16 mouse cellular contexts compared by ENCODE assay signal in genomic region chr13:97410550-97411201, GRCm38 (mm10).
DNase-seq lines count a peak whose midpoint lies in the region; ATAC-seq and TF ChIP-seq lines count a peak whose summit lies in the region.
"Had no signal": no experiment of that assay in that cellular context is flagged by ENCODE, and none has a peak within 500 bp of the region (broad histone marks: within the 10 kb centered on the region; RNA-seq: fewer than 3 reads in every experiment).

No protein-coding gene starts in this region.

- no peak overlapping the region for H3K4me3 ChIP-seq in forebrain, embryonic 12.5 days (replicated peaks)
- H3K4me3 ChIP-seq in forebrain, embryonic 10.5 days, result no peak overlapping the region
- no peak overlapping the region for H3K4me3 ChIP-seq in hindbrain, embryonic 13.5 days
- H3K4me3 ChIP-seq in hindbrain, postnatal 0 days (ENCODE audit: low read length), result no peak overlapping the region
- H3K4me3 ChIP-seq in limb, embryonic 13.5 days, result no peak overlapping the region
- H3K4me3 ChIP-seq in kidney, adult 2 months (ENCODE audit: insufficient read depth, low read depth, low read length), result no peak overlapping the region
- H3K4me3 ChIP-seq: liver, embryonic 13.5 days had no signal

- H3K9me3 ChIP-seq in forebrain, embryonic 12.5 days, result no peaks in the 10 kb centered on the region
- no peaks in the 10 kb centered on the region for H3K9me3 ChIP-seq in forebrain, embryonic 10.5 days
- no peaks in the 10 kb centered on the region for H3K9me3 ChIP-seq in hindbrain, embryonic 13.5 days
- H3K9me3 ChIP-seq in hindbrain, postnatal 0 days (ENCODE audit: low read length), result no peaks in the 10 kb centered on the region
- H3K9me3 ChIP-seq in limb, embryonic 13.5 days, result no peaks in the 10 kb centered on the region
- H3K9me3 ChIP-seq: liver, embryonic 13.5 days had no signal

- DNase-seq in forebrain, embryonic 10.5 days (ENCODE audit: extremely low spot score, low spot score), result no peak
- no peak for DNase-seq in hindbrain, postnatal 0 days (ENCODE audit: low spot score)
- DNase-seq in NIH3T3 (ENCODE audit: low read depth), result peak; percentile 34
- DNase-seq in B cell, adult 2 months, result no peak
- DNase-seq in kidney, adult 2 months, result no peak
- DNase-seq: adrenal gland, adult 2 months; cerebellum, postnatal 25 days; kidney, postnatal 10 days; liver, embryonic 13.5 days; thymus, postnatal 4 days had no signal

- no peak overlapping the region for H3K9ac ChIP-seq in forebrain, embryonic 12.5 days
- H3K9ac ChIP-seq in hindbrain, embryonic 13.5 days, result no peak overlapping the region
- H3K9ac ChIP-seq in hindbrain, postnatal 0 days (replicated peaks; ENCODE audit: low read length), result no peak overlapping the region
- H3K9ac ChIP-seq in limb, embryonic 13.5 days, result no peak overlapping the region
- H3K9ac ChIP-seq: liver, embryonic 13.5 days had no signal

- peaks cover 40% of the 10 kb centered on the region for H3K4me1 ChIP-seq in forebrain, embryonic 12.5 days
- peaks cover 42% of the 10 kb centered on the region for H3K4me1 ChIP-seq in forebrain, embryonic 10.5 days
- H3K4me1 ChIP-seq in hindbrain, embryonic 13.5 days (replicated peaks), result peaks cover 44% of the 10 kb centered on the region
- 0 out of 2 replicates have a peak, but pooled peaks cover 13% of the 10 kb centered on the region for H3K4me1 ChIP-seq in hindbrain, postnatal 0 days (ENCODE audit: insufficient read depth, low read length)
- H3K4me1 ChIP-seq in limb, embryonic 13.5 days, result peaks cover 46% of the 10 kb centered on the region
- H3K4me1 ChIP-seq in kidney, adult 2 months (ENCODE audit: control insufficient read depth, insufficient read depth, low read length), result no peaks in the 10 kb centered on the region
- H3K4me1 ChIP-seq: liver, embryonic 13.5 days had no signal

- no peaks in the 10 kb centered on the region for H3K27me3 ChIP-seq in forebrain, embryonic 12.5 days
- peaks cover 5% of the 10 kb centered on the region; the same call in 1 of the 2 replicates for H3K27me3 ChIP-seq in forebrain, embryonic 10.5 days (ENCODE audit: poor library complexity, severe bottlenecking)
- H3K27me3 ChIP-seq in hindbrain, embryonic 13.5 days, result no peaks in the 10 kb centered on the region
- H3K27me3 ChIP-seq in hindbrain, postnatal 0 days (ENCODE audit: insufficient read depth, low read length), result no peaks in the 10 kb centered on the region
- H3K27me3 ChIP-seq in limb, embryonic 13.5 days, result 0 out of 2 replicates have a peak, but pooled peaks cover 3% of the 10 kb centered on the region
- no peaks in the 10 kb centered on the region for H3K27me3 ChIP-seq in kidney, adult 2 months (replicated peaks; ENCODE audit: control insufficient read depth, insufficient read depth, low read length)
- H3K27me3 ChIP-seq: CH12.LX; liver, embryonic 13.5 days had no signal

- peak overlapping the region; percentile 70 for H3K27ac ChIP-seq in forebrain, embryonic 12.5 days
- H3K27ac ChIP-seq in forebrain, embryonic 10.5 days, result no peak overlapping the region
- peak overlapping the region; percentile 70 for H3K27ac ChIP-seq in hindbrain, embryonic 13.5 days
- no peak overlapping the region for H3K27ac ChIP-seq in hindbrain, postnatal 0 days
- H3K27ac ChIP-seq in limb, embryonic 13.5 days, result no peak overlapping the region
- no peak overlapping the region for H3K27ac ChIP-seq in kidney, adult 2 months (ENCODE audit: insufficient read depth, low read depth, low read length)
- H3K27ac ChIP-seq: liver, embryonic 13.5 days had no signal

- TF ChIP-seq POLR2A in kidney, adult 2 months (IDR thresholded peaks at IDR 0.05; ENCODE audit: low read depth, low read length), result no peak

- no peaks in the 10 kb centered on the region for H3K36me3 ChIP-seq in forebrain, embryonic 12.5 days (replicated peaks)
- no peaks in the 10 kb centered on the region for H3K36me3 ChIP-seq in forebrain, embryonic 10.5 days (replicated peaks)
- no peaks in the 10 kb centered on the region for H3K36me3 ChIP-seq in hindbrain, embryonic 13.5 days
- H3K36me3 ChIP-seq in hindbrain, postnatal 0 days (ENCODE audit: insufficient read depth, low read length), result no peaks in the 10 kb centered on the region
- H3K36me3 ChIP-seq in limb, embryonic 13.5 days, result no peaks in the 10 kb centered on the region
- H3K36me3 ChIP-seq in kidney, adult 2 months (ENCODE audit: control insufficient read depth, insufficient read depth, low read length), result no peaks in the 10 kb centered on the region
- H3K36me3 ChIP-seq: liver, embryonic 13.5 days had no signal

- TF ChIP-seq CTCF in hindbrain, postnatal 0 days (IDR thresholded peaks at IDR 0.05; ENCODE audit: low read depth), result no peak
- no peak for TF ChIP-seq CTCF in kidney, adult 2 months (conservative IDR thresholded peaks at IDR 0.05; ENCODE audit: insufficient read depth, insufficient read length, low read depth, low read length)

- 55% methylated on average over 9 of the region's 9 CpGs for WGBS in forebrain, embryonic 12.5 days
- 76% methylated on average over 9 of the region's 9 CpGs for WGBS in forebrain, embryonic 10.5 days
- WGBS in hindbrain, embryonic 13.5 days, result 70% methylated on average over 9 of the region's 9 CpGs
- WGBS in hindbrain, postnatal 0 days, result 60% methylated on average over 9 of the region's 9 CpGs
- WGBS in limb, embryonic 13.5 days, result 17% methylated on average over 9 of the region's 9 CpGs
- WGBS in kidney, adult 2 months, result 87% methylated on average over 9 of the region's 9 CpGs

- ATAC-seq in forebrain, embryonic 12.5 days (ENCODE audit: low FRiP score), result no peak
- ATAC-seq in hindbrain, embryonic 13.5 days (ENCODE audit: low FRiP score), result no peak
- ATAC-seq in hindbrain, postnatal 0 days, result no peak
- ATAC-seq in limb, embryonic 13.5 days (ENCODE audit: low FRiP score, low read depth), result peak; percentile 49; the same call in 1 of the 2 replicates
- ATAC-seq: intestine, postnatal 0 days; lung, postnatal 0 days had no signal

- H3K4me2 ChIP-seq in forebrain, embryonic 12.5 days, result no peak overlapping the region
- no peak overlapping the region for H3K4me2 ChIP-seq in hindbrain, embryonic 13.5 days
- no peak overlapping the region for H3K4me2 ChIP-seq in hindbrain, postnatal 0 days (ENCODE audit: low read depth, low read length)
- 0 out of 2 replicates have a peak overlapping the region, but pooled peaks have one; percentile 12 for H3K4me2 ChIP-seq in limb, embryonic 13.5 days (replicated peaks)
- H3K4me2 ChIP-seq: liver, embryonic 13.5 days had no signal

Comparison
In these comparisons a context has a peak if more than half of its experiments do, and no peak if none do; other contexts are left out.
1. H3K27ac ChIP-seq: peak in forebrain, embryonic 12.5 days (single experiment) and hindbrain, embryonic 13.5 days (single experiment); none in forebrain, embryonic 10.5 days (single experiment), hindbrain, postnatal 0 days (single experiment), limb, embryonic 13.5 days (single experiment) and kidney, adult 2 months (single experiment).